Mouse (Mus musculus) CD4-positive, CD25-positive, alpha-beta regulatory T cell, adult 9 weeks (primary cell): ENCODE measurements around the gene Pign. TPM values are rescaled to one million over a fixed set of nuclear protein-coding genes. Genes with fewer than 3 reads are reported as not detected.

ENCODE experiments used
- polyA plus RNA-seq: library from polyadenylated mRNA; unstranded; fragments of 100-300 nt; shearing (Covaris generic); gene quantifications from one replicate; pipeline ENCODE4 v1.2.1, GENCODE M21; 2017

Pign gene
- polyA plus RNA-seq: 32.8 TPM

DNA sequence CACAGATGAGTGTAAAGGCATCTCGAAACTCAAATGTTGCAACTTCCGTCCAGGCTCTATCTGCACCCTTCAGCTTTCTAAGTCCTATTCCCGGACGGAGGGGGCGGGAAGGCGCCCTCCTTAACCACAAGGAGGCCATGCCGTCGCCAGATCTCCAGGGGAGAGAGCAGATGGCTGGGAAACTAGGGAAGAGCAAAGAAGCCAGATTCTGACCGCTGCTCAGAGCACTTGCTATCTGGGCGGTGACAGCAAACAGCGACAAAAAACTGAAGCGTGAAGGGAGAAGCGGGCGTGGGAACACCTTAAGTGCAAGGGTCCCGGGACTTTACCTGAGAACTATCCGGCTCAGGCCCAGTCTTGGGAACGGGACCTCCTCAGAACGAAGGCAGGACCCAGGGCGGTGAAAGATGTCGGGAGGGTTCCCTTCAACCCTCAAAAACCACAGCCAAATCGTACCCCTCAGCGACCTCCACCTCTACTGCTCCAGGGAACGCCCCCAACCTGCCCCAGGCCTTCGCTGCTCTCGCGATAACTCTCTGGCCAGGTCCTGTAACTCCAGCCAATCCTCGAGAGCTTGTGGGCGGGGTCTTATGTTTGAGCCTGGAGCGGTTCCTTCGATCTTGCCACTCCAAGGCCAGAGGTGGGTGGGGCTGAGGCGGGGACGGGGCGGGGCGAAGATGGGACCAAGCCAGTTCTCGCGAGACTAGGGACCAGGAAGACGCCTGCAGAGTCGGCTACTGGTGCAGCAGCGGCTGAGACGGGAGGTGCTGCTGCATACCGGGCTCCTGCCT, at the start of gene Pign, which contains the start of gene Relch:
Gene Pign (minus strand): TSS at position 507 of the 791 bp plus-strand sequence.
Gene Relch (plus strand): TSS at position 691 of the 791 bp plus-strand sequence.

Other genes starting within 250 kb of the Pign start
- 39.2 TPM for gene Relch, start 184 bp upstream of the Pign start, polyA plus RNA-seq
- gene Tnfrsf11a, start 117.0 kb upstream of the Pign start, polyA plus RNA-seq: not detected